ENCODE assay signal across 23 mouse cellular contexts in the genomic region with DNA sequence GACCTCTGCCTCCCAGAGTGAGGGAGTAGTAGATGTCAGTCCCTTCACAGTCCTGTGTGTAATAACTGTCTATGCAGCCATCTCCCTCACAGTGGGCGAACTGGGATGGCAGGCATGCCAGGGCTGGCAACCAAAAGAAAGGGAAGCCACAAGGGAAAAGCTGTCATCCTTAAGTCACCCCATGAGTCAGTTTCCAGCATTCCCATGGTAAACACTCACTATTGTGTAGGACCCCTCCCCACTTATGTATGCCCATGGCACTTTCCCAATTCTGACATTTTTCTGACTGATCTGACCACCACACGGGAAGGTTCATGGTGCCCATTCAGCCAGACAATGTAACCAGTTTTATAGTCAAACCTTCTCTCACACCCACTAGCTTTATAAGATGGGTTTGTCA. TPM values are rescaled to one million over a fixed set of nuclear protein-coding genes. Genes with fewer than 3 reads are reported as not detected.
"Had no signal": no experiment of that assay in that cellular context is flagged by ENCODE, and none has a peak within 500 bp of the region (broad histone marks: within the 10 kb centered on the region; RNA-seq: fewer than 3 reads in every experiment).

No protein-coding gene starts in this region.

- H3K4me3 ChIP-seq: heart, adult 2 months; heart, embryonic 13.5 days; heart, embryonic 15.5 days; hindbrain, embryonic 13.5 days; hindbrain, embryonic 15.5 days; limb, embryonic 10.5 days; limb, embryonic 12.5 days; liver, embryonic 12.5 days had no signal

- H3K36me3 ChIP-seq: heart, embryonic 13.5 days; heart, embryonic 15.5 days; hindbrain, embryonic 13.5 days; hindbrain, embryonic 15.5 days; limb, embryonic 10.5 days; limb, embryonic 12.5 days; liver, embryonic 12.5 days had no signal

- H3K27me3 ChIP-seq: hindbrain, embryonic 13.5 days; hindbrain, embryonic 15.5 days; limb, embryonic 12.5 days had no signal

- H3K27ac ChIP-seq: heart, adult 2 months; heart, embryonic 13.5 days; heart, embryonic 15.5 days; hindbrain, embryonic 13.5 days; hindbrain, embryonic 15.5 days; hindbrain, postnatal 0 days; limb, embryonic 10.5 days; limb, embryonic 12.5 days; liver, embryonic 12.5 days; liver, embryonic 14.5 days had no signal

- DNase-seq: gastrocnemius, postnatal 14 days; gastrocnemius, postnatal 36 days; heart, adult 11 months; heart, adult 2 months; heart, postnatal 14 days; heart, postnatal 36 days; kidney, adult 18-20 months; kidney, adult 8-10 months; kidney, postnatal 10 days; kidney, postnatal 25 days; layer of hippocampus, adult 9-11 months; layer of hippocampus, postnatal 36 days had no signal

- ATAC-seq: hindbrain, postnatal 0 days; intestine, embryonic 16.5 days; liver, embryonic 12.5 days had no signal

RNA-seq across cellular contexts. Expression of a gene that starts 23.7 kb away (rescaled TPM):
- total RNA-seq: liver, adult 2 months had no signal
- polyA plus RNA-seq: liver, adult 2 months had no signal
